ENCODE assay signal across 23 mouse cellular contexts in genomic region chr15:80147090-80147489, GRCm38 (mm10). TPM values are rescaled to one million over a fixed set of nuclear protein-coding genes. Genes with fewer than 3 reads are reported as not detected.
DNase-seq lines count a peak whose midpoint lies in the region; ATAC-seq and TF ChIP-seq lines count a peak whose summit lies in the region.
"Had no signal": no experiment of that assay in that cellular context is flagged by ENCODE, and none has a peak within 500 bp of the region (broad histone marks: within the 10 kb centered on the region; RNA-seq: fewer than 3 reads in every experiment).

No protein-coding gene starts in this region.

- peaks cover 21% of the 10 kb centered on the region for H3K4me1 ChIP-seq in heart, postnatal 0 days (ENCODE audit: control insufficient read depth, insufficient read depth)
- no peaks in the 10 kb centered on the region; the same call in 1 of the 2 replicates for H3K4me1 ChIP-seq in midbrain, embryonic 11.5 days (ENCODE audit: control insufficient read depth, insufficient read depth, low read length)
- H3K4me1 ChIP-seq in midbrain, embryonic 15.5 days = no peaks in the 10 kb centered on the region; the same call in 1 of the 2 replicates
- H3K4me1 ChIP-seq in stomach, postnatal 0 days (replicated peaks; ENCODE audit: control insufficient read depth, insufficient read depth) = no peaks in the 10 kb centered on the region
- H3K4me1 ChIP-seq: embryonic facial prominence, embryonic 15.5 days had no signal

- no peak for DNase-seq in heart, postnatal 0 days (ENCODE audit: low spot score)
- DNase-seq in heart, postnatal 10 days = no peak
- peak; percentile 54 for DNase-seq in midbrain, embryonic 11.5 days (ENCODE audit: low spot score, missing footprints)
- no peak for DNase-seq in stomach, postnatal 0 days (ENCODE audit: low spot score)
- DNase-seq: adrenal gland, adult 2 months; adrenal gland, postnatal 25 days; cerebellum, adult 11 months; cerebellum, adult 8-10 months; cerebellum, postnatal 14 days; embryo, embryonic 11 days; gastrocnemius, postnatal 10 days; heart, adult 18-20 months; heart, postnatal 14 days had no signal

- TF ChIP-seq CTCF in heart, postnatal 0 days (IDR thresholded peaks at IDR 0.05; ENCODE audit: low read depth) = no peak
- no peak for TF ChIP-seq CTCF in stomach, postnatal 0 days (IDR thresholded peaks at IDR 0.05; ENCODE audit: low read depth)

- peaks cover 53% of the 10 kb centered on the region for H3K36me3 ChIP-seq in heart, postnatal 0 days (replicated peaks; ENCODE audit: control insufficient read depth, insufficient read depth, low read length)
- H3K36me3 ChIP-seq in midbrain, embryonic 11.5 days (ENCODE audit: control insufficient read depth, insufficient read depth, low read length) = peaks cover 6% of the 10 kb centered on the region; the same call in 1 of the 2 replicates
- peaks cover 8% of the 10 kb centered on the region; the same call in 1 of the 2 replicates for H3K36me3 ChIP-seq in midbrain, embryonic 15.5 days (replicated peaks)
- peaks cover 6% of the 10 kb centered on the region; the same call in 1 of the 2 replicates for H3K36me3 ChIP-seq in stomach, postnatal 0 days (ENCODE audit: control insufficient read depth, insufficient read depth, low read length)

- H3K27ac ChIP-seq in heart, postnatal 0 days (ENCODE audit: low read depth) = no peak overlapping the region
- H3K27ac ChIP-seq in midbrain, embryonic 11.5 days (ENCODE audit: low read depth, low read length) = no peak overlapping the region
- H3K27ac ChIP-seq in midbrain, embryonic 15.5 days = no peak overlapping the region
- H3K27ac ChIP-seq in stomach, postnatal 0 days (replicated peaks) = no peak overlapping the region
- H3K27ac ChIP-seq: embryonic facial prominence, embryonic 15.5 days; forebrain, embryonic 10.5 days; hindbrain, embryonic 14.5 days had no signal

- 83% methylated on average over 14 of the region's 14 CpGs for WGBS in heart, postnatal 0 days
- 83% methylated on average over 13 of the region's 14 CpGs for WGBS in midbrain, embryonic 11.5 days
- WGBS in midbrain, embryonic 15.5 days = 71% methylated on average over 14 of the region's 14 CpGs
- WGBS in stomach, postnatal 0 days = 81% methylated on average over 14 of the region's 14 CpGs

- no peak for TF ChIP-seq EP300 in heart, postnatal 0 days (IDR thresholded peaks at IDR 0.05; ENCODE audit: low read depth)
- no peak for TF ChIP-seq EP300 in stomach, postnatal 0 days (optimal IDR thresholded peaks at IDR 0.05)

- H3K4me3 ChIP-seq in heart, postnatal 0 days (ENCODE audit: low read depth, low read length) = no peak overlapping the region
- H3K4me3 ChIP-seq in midbrain, embryonic 11.5 days (ENCODE audit: low read depth, low read length) = no peak overlapping the region
- no peak overlapping the region for H3K4me3 ChIP-seq in midbrain, embryonic 15.5 days
- H3K4me3 ChIP-seq in stomach, postnatal 0 days (ENCODE audit: low read depth, low read length) = no peak overlapping the region
- H3K4me3 ChIP-seq: embryonic facial prominence, embryonic 15.5 days; erythroblast, embryonic 14.5 days; forebrain, embryonic 10.5 days; heart, embryonic 12.5 days; hindbrain, embryonic 10.5 days had no signal

- no peak for ATAC-seq in heart, postnatal 0 days (ENCODE audit: insufficient read depth, low read depth)
- ATAC-seq in midbrain, embryonic 11.5 days (ENCODE audit: low FRiP score) = no peak
- ATAC-seq in midbrain, embryonic 15.5 days (replicated peaks) = no peak
- peak; percentile 54 for ATAC-seq in megakaryocyte progenitor cell, adult 5-6 weeks (replicated peaks; ENCODE audit: poor library complexity)
- no peak for ATAC-seq in stomach, postnatal 0 days (ENCODE audit: low FRiP score, low TSS enrichment)
- ATAC-seq: forebrain, embryonic 14.5 days had no signal

- intact Hi-C loops in heart, postnatal 10 days (cut with DNase I) = no loop called here

- no peaks in the 10 kb centered on the region for H3K27me3 ChIP-seq in heart, postnatal 0 days (ENCODE audit: control insufficient read depth, insufficient read depth, low read length)
- H3K27me3 ChIP-seq in midbrain, embryonic 11.5 days (ENCODE audit: control insufficient read depth, insufficient read depth, low read length) = no peaks in the 10 kb centered on the region
- H3K27me3 ChIP-seq in midbrain, embryonic 15.5 days (replicated peaks) = no peaks in the 10 kb centered on the region
- no peaks in the 10 kb centered on the region for H3K27me3 ChIP-seq in stomach, postnatal 0 days (ENCODE audit: control insufficient read depth, insufficient read depth, low read length)
- H3K27me3 ChIP-seq: embryonic facial prominence, embryonic 15.5 days; heart, embryonic 12.5 days had no signal

- H3K9me3 ChIP-seq in heart, postnatal 0 days (replicated peaks; ENCODE audit: control insufficient read depth, low read length) = no peaks in the 10 kb centered on the region
- H3K9me3 ChIP-seq in midbrain, embryonic 11.5 days (ENCODE audit: control insufficient read depth, low read length) = no peaks in the 10 kb centered on the region
- no peaks in the 10 kb centered on the region for H3K9me3 ChIP-seq in midbrain, embryonic 15.5 days
- no peaks in the 10 kb centered on the region for H3K9me3 ChIP-seq in stomach, postnatal 0 days (ENCODE audit: control insufficient read depth, low read length)
- H3K9me3 ChIP-seq: embryonic facial prominence, embryonic 15.5 days had no signal

- 0 out of 2 replicates have a peak overlapping the region, but pooled peaks have one; percentile 20 for H3K9ac ChIP-seq in heart, postnatal 0 days (replicated peaks; ENCODE audit: low read depth, low read length)
- no peak overlapping the region for H3K9ac ChIP-seq in midbrain, embryonic 11.5 days (ENCODE audit: low read length)
- no peak overlapping the region for H3K9ac ChIP-seq in midbrain, embryonic 15.5 days
- H3K9ac ChIP-seq in stomach, postnatal 0 days (ENCODE audit: low read length) = no peak overlapping the region
- H3K9ac ChIP-seq: embryonic facial prominence, embryonic 15.5 days; heart, embryonic 12.5 days; hindbrain, embryonic 14.5 days had no signal

- H3K4me2 ChIP-seq in heart, postnatal 0 days (ENCODE audit: low read depth, low read length) = no peak overlapping the region
- H3K4me2 ChIP-seq in midbrain, embryonic 11.5 days = no peak overlapping the region
- H3K4me2 ChIP-seq in midbrain, embryonic 15.5 days = no peak overlapping the region
- no peak overlapping the region for H3K4me2 ChIP-seq in stomach, postnatal 0 days (replicated peaks; ENCODE audit: low read depth)
- H3K4me2 ChIP-seq: embryonic facial prominence, embryonic 15.5 days; heart, embryonic 12.5 days; hindbrain, embryonic 14.5 days had no signal

RNA-seq across cellular contexts. Expression of gene Tab1, which starts 14.2 kb away (rescaled TPM):
- 37.3 and 41.2 TPM in 2 replicates for total RNA-seq in heart, postnatal 0 days (2014; rRNA removed; ENCODE audit: low replicate concordance)
- polyA plus RNA-seq in heart, postnatal 0 days (2015; fragmentation: Nextera tagmentation; extraction: Ambion mirVana) = 25.0 and 29.1 TPM in 2 replicates
- total RNA-seq in heart, postnatal 10 days (2021) = 10 to 100 TPM; 33.3 to 34.3 TPM
- 24.9 and 29.4 TPM in 2 replicates for polyA plus RNA-seq in midbrain, embryonic 11.5 days (2014; fragmentation: Nextera tagmentation; extraction: Ambion mirVana)
- polyA plus RNA-seq in midbrain, embryonic 15.5 days (2015; fragmentation: Nextera tagmentation; extraction: Ambion mirVana) = 42.5 and 43.5 TPM in 2 replicates
- 4.0 and 6.0 TPM in 2 replicates for total RNA-seq in megakaryocyte progenitor cell, adult 5-6 weeks (2015)
- 15.7 and 19.2 TPM in 2 replicates for total RNA-seq in megakaryocyte progenitor cell, adult 5-6 weeks (2017)
- 16.3 and 16.5 TPM in 2 replicates for polyA plus RNA-seq in stomach, postnatal 0 days (2015; fragmentation: Nextera tagmentation; extraction: Ambion mirVana)

RNA-seq across cellular contexts. Expression of gene Mgat3, which starts 26.4 kb away (rescaled TPM):
- 0.89 and 1.9 TPM in 2 replicates for total RNA-seq in heart, postnatal 0 days (2014; rRNA removed; ENCODE audit: low replicate concordance)
- 0.23 and 0.47 TPM in 2 replicates for polyA plus RNA-seq in heart, postnatal 0 days (2015; fragmentation: Nextera tagmentation; extraction: Ambion mirVana)
- total RNA-seq in heart, postnatal 10 days (2021) = 1 to 10 TPM; 1.6 to 2.3 TPM
- 8.0 and 10.7 TPM in 2 replicates for polyA plus RNA-seq in midbrain, embryonic 11.5 days (2014; fragmentation: Nextera tagmentation; extraction: Ambion mirVana)
- 15.5 and 16.3 TPM in 2 replicates for polyA plus RNA-seq in midbrain, embryonic 15.5 days (2015; fragmentation: Nextera tagmentation; extraction: Ambion mirVana)
- total RNA-seq in megakaryocyte progenitor cell, adult 5-6 weeks (2015) = not detected in 2 replicates
- total RNA-seq in megakaryocyte progenitor cell, adult 5-6 weeks (2017) = not detected in 2 replicates
- polyA plus RNA-seq in stomach, postnatal 0 days (2015; fragmentation: Nextera tagmentation; extraction: Ambion mirVana) = 5.8 and 5.9 TPM in 2 replicates
- total RNA-seq: common myeloid progenitor, adult 5-6 weeks had no signal
- polyA plus RNA-seq: erythroblast, embryonic 14.5 days had no signal

RNA-seq across cellular contexts. Expression of gene Rpl3, which starts 55.4 kb away (rescaled TPM):
- total RNA-seq in heart, postnatal 0 days (2014; rRNA removed; ENCODE audit: low replicate concordance) = 763 and 766 TPM in 2 replicates
- polyA plus RNA-seq in heart, postnatal 0 days (2015; fragmentation: Nextera tagmentation; extraction: Ambion mirVana) = 480 and 487 TPM in 2 replicates
- total RNA-seq in heart, postnatal 10 days (2021) = 100 to 1,000 TPM; 486 to 496 TPM
- polyA plus RNA-seq in midbrain, embryonic 11.5 days (2014; fragmentation: Nextera tagmentation; extraction: Ambion mirVana) = 1,032 and 1,053 TPM in 2 replicates
- 522 and 525 TPM in 2 replicates for polyA plus RNA-seq in midbrain, embryonic 15.5 days (2015; fragmentation: Nextera tagmentation; extraction: Ambion mirVana)
- total RNA-seq in megakaryocyte progenitor cell, adult 5-6 weeks (2015) = 2,120 and 2,179 TPM in 2 replicates
- 3,037 and 3,138 TPM in 2 replicates for total RNA-seq in megakaryocyte progenitor cell, adult 5-6 weeks (2017)
- polyA plus RNA-seq in stomach, postnatal 0 days (2015; fragmentation: Nextera tagmentation; extraction: Ambion mirVana) = 706 and 736 TPM in 2 replicates

RNA-seq across cellular contexts. Expression of gene Syngr1, which starts 56.0 kb away (rescaled TPM):
- 104 and 144 TPM in 2 replicates for total RNA-seq in heart, postnatal 0 days (2014; rRNA removed; ENCODE audit: low replicate concordance)
- polyA plus RNA-seq in heart, postnatal 0 days (2015; fragmentation: Nextera tagmentation; extraction: Ambion mirVana) = 140 and 150 TPM in 2 replicates
- 10 to 100 TPM; 84.9 to 86.7 TPM for total RNA-seq in heart, postnatal 10 days (2021)
- polyA plus RNA-seq in midbrain, embryonic 11.5 days (2014; fragmentation: Nextera tagmentation; extraction: Ambion mirVana) = 6.2 and 7.4 TPM in 2 replicates
- 61.4 and 62.1 TPM in 2 replicates for polyA plus RNA-seq in midbrain, embryonic 15.5 days (2015; fragmentation: Nextera tagmentation; extraction: Ambion mirVana)
- 2.1 and 3.6 TPM in 2 replicates for total RNA-seq in megakaryocyte progenitor cell, adult 5-6 weeks (2015)
- 1.5 and 1.8 TPM in 2 replicates for total RNA-seq in megakaryocyte progenitor cell, adult 5-6 weeks (2017)
- 53.7 TPM in 2 replicates for polyA plus RNA-seq in stomach, postnatal 0 days (2015; fragmentation: Nextera tagmentation; extraction: Ambion mirVana)
